Mouse (Mus musculus) embryo, embryonic 10 days (tissue): ENCODE data around the gene Kcnq2.
A peak's percentile ranks its signal among the peaks of the same experiment; 100 is the strongest.

Experiments used
- DNase-seq: peaks from one replicate; pipeline ENCODE4 v3.0.0-alpha.2; 2015; ENCODE audit warnings: low spot score

Kcnq2 gene

GRCm38 (mm10) chr2:181134591-181135445 is at the start of gene Kcnq2:
TSS of gene Kcnq2 (minus strand) at chr2:181135300.
- peak; percentile 39 for DNase-seq

DNA sequence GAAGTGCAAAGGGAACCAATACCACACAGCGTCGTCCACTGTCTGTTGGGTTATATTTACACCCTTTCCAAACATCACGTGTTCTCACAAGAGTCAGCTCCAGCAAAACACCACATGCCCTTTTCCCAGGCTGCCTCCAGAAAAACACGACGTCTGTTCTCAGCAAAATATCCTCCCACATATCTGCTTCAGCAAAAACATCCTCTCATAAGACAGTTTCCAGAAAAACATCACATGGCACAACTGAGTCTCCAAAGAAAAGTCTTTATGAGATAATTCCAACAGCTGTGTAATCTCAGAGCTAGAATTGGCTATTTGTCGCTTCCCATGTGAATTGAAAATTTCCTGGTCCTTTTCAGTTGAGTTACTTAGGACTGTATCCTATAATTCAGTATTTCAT is 45.8 kb upstream of the Kcnq2 start:
- DNase-seq: no peak

DNA sequence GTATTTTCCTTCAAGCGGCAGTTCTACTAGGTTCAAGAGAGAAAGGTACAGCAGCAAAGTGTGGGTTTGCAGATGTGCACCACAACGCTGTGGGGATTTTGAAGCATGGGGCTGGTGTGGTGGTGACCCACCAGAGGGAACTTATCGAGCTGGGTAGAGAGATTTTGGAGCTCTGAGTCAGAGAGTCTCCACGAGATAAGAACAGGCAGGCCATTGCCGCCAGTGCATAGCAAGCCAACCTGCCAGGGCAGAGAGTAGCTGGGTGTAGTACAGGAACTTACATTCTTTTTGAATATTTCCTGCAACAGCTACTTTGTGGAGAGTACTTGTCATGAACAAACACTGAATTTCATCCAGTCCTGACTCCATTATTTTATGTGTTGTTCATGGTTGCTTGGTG is 43.4 kb upstream of the Kcnq2 start:
- no peak for DNase-seq

- no peak for DNase-seq
These were observed 42.9 kb upstream of the Kcnq2 start for GRCm38 (mm10) chr2:181178015-181178414.

GRCm38 (mm10) chr2:181174646-181175045 is 39.5 kb upstream of the Kcnq2 start:
- DNase-seq: no peak

- no peak for DNase-seq
These were observed 31.4 kb upstream of the Kcnq2 start for GRCm38 (mm10) chr2:181166469-181166868.

- no peak for DNase-seq
These were observed 25.7 kb upstream of the Kcnq2 start for GRCm38 (mm10) chr2:181160821-181161220.

DNA sequence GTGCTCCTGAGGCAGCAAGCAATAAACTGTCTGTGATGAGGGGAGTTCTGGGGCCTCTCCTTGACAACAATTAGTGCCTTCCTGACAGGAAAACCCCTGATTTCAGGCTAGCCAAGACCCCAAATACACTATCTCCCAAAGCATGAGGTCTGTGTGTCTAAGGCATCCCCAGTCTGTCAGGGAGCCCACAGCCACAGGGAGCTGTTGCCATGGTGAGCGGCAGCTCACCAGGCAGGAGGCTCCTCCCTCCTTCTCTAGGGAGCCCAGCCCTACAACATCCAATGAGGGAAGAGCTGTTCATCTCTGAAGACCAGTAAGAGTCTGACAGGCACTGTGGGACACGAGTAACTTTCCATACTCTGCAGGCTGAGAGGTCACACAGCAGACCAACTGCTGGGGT is 24.7 kb upstream of the Kcnq2 start:
- peak; percentile 56 for DNase-seq

DNA sequence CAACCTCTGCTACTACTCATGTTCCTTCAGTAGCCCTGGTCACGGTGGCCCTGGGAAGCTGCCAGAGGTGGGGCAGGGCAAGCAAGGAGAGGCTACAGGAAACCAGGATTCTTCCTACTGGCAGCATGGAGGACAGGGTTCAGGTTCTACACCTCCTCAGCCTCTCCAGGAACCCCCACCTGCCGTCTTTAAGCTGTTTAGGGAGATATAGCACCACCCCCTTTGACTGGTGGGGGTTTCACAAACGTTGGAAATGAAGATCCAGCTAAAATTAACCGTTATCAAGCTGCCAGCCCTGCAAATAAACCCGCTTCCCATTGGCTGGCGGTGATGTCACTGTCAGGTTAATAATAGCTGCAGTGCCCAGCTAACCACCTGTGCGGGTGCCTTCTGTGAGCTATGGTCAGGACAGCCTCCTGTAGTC is 24.0 kb upstream of the Kcnq2 start:
- no peak for DNase-seq

GRCm38 (mm10) chr2:181158471-181158870 is 23.4 kb upstream of the Kcnq2 start:
- DNase-seq: no peak

GRCm38 (mm10) chr2:181157716-181158302 is 22.7 kb upstream of the Kcnq2 start:
- DNase-seq: no peak

DNA sequence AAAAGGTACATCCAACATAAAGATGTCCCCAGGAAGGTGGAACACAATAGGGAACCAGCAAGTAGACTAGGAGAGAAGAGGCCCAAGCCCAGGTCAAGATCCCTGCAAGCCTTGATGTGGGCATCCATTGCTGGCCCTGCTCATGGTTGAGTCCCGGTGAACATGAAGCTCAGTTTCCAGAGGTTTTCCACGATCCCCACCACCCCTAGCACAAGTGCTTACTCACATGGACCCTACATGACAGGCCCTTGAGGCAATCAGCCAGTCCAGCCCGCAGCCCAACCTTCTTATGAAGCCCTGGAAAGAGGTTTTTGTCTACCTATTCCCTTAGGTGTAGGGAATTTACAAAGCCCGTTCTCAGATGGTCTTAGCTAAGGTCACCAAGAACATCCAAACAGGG is 22.1 kb upstream of the Kcnq2 start:
- DNase-seq: no peak

DNA sequence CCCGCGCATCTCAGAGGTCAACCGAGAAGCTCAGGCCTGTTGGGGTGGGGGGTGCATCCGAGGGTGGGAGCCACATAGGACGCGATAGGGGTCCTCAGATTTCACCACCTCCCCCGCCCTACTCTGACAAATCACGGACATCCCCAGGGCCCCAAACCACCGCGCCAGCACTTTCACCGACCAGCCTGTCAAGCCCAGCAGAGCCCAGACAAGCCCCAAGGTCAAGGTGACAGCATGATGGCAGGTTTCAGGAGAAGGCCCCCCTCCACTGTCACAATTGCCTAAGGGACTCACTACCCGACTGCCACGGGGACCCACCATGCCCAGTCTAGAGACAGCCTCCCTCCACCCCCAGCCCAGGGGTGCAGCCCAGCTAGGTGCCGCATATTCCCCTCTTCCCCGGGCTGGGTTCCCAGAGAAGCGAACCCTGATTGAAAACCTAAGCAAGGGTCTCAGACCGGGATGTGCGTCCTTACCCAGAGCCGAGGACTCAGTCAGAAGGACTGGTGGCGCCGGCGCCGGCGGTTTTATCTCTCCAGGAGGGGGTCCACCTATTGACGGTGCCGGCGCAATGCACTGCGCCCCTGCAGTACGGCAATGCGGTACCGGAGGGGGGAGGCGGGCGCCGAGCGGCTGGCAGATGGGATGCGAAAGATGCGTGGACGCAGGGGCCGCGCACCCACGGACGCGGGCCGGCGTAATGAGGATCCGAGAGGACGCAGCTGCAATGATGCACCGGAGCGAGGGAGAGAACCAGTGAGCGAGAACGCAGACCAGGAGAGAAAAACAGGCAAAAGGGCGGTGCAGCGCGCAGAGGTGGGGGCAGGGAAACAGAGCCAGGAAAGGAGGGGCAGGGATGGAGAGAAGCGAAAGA is 21.4 kb upstream of the Kcnq2 start, which contains the start of gene Eef1a2:
Gene Eef1a2 (minus strand): TSS at position 767 of the 874 bp plus-strand sequence.
- DNase-seq: peak; percentile 26

- DNase-seq: no peak
These were observed 20.7 kb upstream of the Kcnq2 start for GRCm38 (mm10) chr2:181155801-181156200.

DNA sequence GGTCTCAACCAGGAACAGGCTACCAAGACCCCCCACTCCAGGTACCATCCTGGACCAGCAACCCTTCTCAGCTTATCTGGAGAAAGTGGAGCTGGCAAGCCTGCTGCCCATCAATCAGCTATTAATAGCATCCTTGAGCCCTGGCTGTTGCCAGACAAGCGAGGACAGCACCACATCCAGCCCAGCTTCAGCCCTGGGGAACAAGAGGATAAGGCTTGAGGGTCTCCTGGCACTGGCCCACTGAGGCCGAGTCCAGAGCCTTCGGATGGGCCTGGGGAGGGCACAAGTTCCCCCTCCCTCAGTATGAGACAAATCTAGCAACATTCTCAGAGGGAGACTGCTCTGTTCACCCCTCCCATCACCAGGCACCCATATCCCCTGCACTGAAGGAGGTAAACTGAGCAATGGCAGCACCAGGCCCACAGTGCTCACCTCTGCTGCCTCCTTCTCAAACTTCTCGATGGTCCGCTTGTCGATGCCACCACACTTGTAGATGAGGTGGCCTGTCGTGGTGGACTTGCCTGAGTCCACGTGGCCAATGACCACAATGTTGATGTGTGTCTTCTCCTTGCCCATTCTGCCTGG is 19.8 kb upstream of the Kcnq2 start:
- DNase-seq: no peak

DNA sequence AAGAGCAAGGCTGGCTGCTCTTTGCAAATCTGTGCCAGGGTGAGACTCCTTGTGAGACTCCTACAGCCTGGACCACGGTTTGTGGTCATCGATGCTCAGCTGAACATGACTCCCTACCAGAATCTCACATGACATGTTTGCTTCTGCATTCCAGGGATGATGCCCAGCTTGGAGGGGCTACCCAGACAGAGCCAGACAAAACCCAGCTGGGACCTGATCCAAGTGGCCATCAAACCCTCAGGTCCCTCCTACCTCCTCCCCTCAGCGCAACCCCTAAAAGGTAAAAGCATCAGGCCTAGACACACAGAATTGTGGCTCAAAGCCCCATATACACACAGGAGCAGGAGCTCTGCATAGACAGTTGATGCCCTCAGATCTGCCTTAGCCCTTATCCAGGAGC is 19.3 kb upstream of the Kcnq2 start:
- DNase-seq: no peak

GRCm38 (mm10) chr2:181153837-181154236 is 18.7 kb upstream of the Kcnq2 start:
- peak; percentile 42 for DNase-seq

DNA sequence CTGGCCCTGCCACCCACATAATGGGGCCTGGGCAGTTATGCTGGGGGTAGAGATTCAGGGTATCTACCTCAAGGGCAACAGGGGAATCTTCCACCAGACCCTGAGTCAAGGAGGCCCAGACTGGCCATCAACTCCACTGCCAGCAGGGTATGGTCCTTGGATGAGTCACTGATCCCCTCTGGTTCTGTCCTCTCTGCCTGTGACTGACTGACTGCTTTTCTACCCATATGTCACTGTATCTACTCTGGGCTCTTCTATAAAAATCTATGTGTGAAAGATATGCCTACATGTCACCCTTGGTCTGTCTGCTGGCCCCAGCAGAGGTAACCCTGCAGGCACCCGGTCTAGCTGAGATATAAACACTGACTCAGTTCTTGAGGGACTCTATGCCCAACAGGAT is 18.0 kb upstream of the Kcnq2 start:
- no peak for DNase-seq

GRCm38 (mm10) chr2:181152701-181153100 is 17.6 kb upstream of the Kcnq2 start:
- DNase-seq: no peak

DNA sequence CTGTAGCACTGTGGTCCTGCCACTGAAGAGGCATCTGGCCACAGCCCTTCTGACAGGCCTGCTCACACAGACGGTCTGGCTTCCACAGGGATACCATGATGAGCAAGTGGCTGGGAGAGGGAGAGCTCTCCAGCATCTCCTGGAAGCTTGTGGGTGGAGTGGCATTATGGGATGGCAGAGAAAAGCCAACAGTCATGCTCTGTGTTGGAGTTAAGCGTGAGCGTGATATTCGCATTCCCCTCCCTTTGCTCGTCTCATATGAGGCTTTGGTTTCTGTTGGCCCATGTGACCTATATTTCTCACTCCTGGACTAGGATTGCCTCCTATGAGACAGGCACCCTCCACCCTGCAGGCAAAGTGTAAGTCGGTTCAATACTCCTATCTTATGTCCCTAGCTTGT is 15.2 kb upstream of the Kcnq2 start:
- no peak for DNase-seq

- DNase-seq: no peak
These were observed 13.3 kb upstream of the Kcnq2 start for GRCm38 (mm10) chr2:181148318-181148955.
